Mouse (Mus musculus): Measurements from ENCODE around the gene Map10. TPM values are rescaled to one million over a fixed set of nuclear protein-coding genes. Genes with fewer than 3 reads are reported as not detected.

Map10 gene
- polyA plus RNA-seq, 1 experiment = 14.0 TPM

- no peak overlapping the region for H3K4me3 ChIP-seq (ENCODE audit: control insufficient read depth, low read depth, low read length)
- TF ChIP-seq CTCF (IDR thresholded peaks at IDR 0.05; ENCODE audit: control insufficient read depth, insufficient read depth, insufficient replicate concordance, low read depth, low read length) (no peak), POLR2A (IDR thresholded peaks at IDR 0.05; ENCODE audit: control insufficient read depth, low read depth, low read length) (no peak)
- no peaks in the 10 kb centered on the region for H3K4me1 ChIP-seq (ENCODE audit: control insufficient read depth, insufficient read depth, low read length)
- no peaks in the 10 kb centered on the region for H3K36me3 ChIP-seq (ENCODE audit: control insufficient read depth, insufficient read depth, low read length)
- H3K27me3 ChIP-seq (ENCODE audit: control insufficient read depth, insufficient read depth, low read length) = no peaks in the 10 kb centered on the region
- H3K27ac ChIP-seq (ENCODE audit: control insufficient read depth, insufficient read depth, low read depth, low read length) = no peak overlapping the region
Measured at GRCm38 (mm10) chr8:125660397-125660796, 9.2 kb upstream of the Map10 start.

- H3K27me3 ChIP-seq (ENCODE audit: control insufficient read depth, insufficient read depth, low read length) = no peaks in the 10 kb centered on the region
- TF ChIP-seq POLR2A (IDR thresholded peaks at IDR 0.05; ENCODE audit: control insufficient read depth, low read depth, low read length) = no peak
- TF ChIP-seq CTCF (IDR thresholded peaks at IDR 0.05; ENCODE audit: control insufficient read depth, insufficient read depth, insufficient replicate concordance, low read depth, low read length) = no peak
Measured at GRCm38 (mm10) chr8:125661958-125662668, 7.5 kb upstream of the Map10 start.

GRCm38 (mm10) chr8:125662669-125663048, 7.0 kb upstream of the Map10 start:
- Histone ChIP-seq H3K4me3 (ENCODE audit: control insufficient read depth, low read depth, low read length) (no peak overlapping the region), H3K27me3 (ENCODE audit: control insufficient read depth, insufficient read depth, low read length) (no peaks in the 10 kb centered on the region), H3K27ac (ENCODE audit: control insufficient read depth, insufficient read depth, low read depth, low read length) (no peak overlapping the region), H3K4me1 (ENCODE audit: control insufficient read depth, insufficient read depth, low read length) (no peaks in the 10 kb centered on the region), H3K36me3 (ENCODE audit: control insufficient read depth, insufficient read depth, low read length) (no peaks in the 10 kb centered on the region)
- TF ChIP-seq POLR2A (IDR thresholded peaks at IDR 0.05; ENCODE audit: control insufficient read depth, low read depth, low read length) (no peak), CTCF (IDR thresholded peaks at IDR 0.05; ENCODE audit: control insufficient read depth, insufficient read depth, insufficient replicate concordance, low read depth, low read length) (no peak)

More at GRCm38 (mm10) chr8:125661958-125662668, 7.5 kb upstream of the Map10 start:
- H3K27ac ChIP-seq (ENCODE audit: control insufficient read depth, insufficient read depth, low read depth, low read length) = no peak overlapping the region
- no peaks in the 10 kb centered on the region for H3K4me1 ChIP-seq (ENCODE audit: control insufficient read depth, insufficient read depth, low read length)
- no peaks in the 10 kb centered on the region for H3K36me3 ChIP-seq (ENCODE audit: control insufficient read depth, insufficient read depth, low read length)
- H3K4me3 ChIP-seq (ENCODE audit: control insufficient read depth, low read depth, low read length) = no peak overlapping the region

- Histone ChIP-seq H3K27me3 (ENCODE audit: control insufficient read depth, insufficient read depth, low read length) (no peaks in the 10 kb centered on the region), H3K4me1 (ENCODE audit: control insufficient read depth, insufficient read depth, low read length) (peaks cover 5% of the 10 kb centered on the region), H3K27ac (ENCODE audit: control insufficient read depth, insufficient read depth, low read depth, low read length) (no peak overlapping the region), H3K36me3 (ENCODE audit: control insufficient read depth, insufficient read depth, low read length) (no peaks in the 10 kb centered on the region), H3K4me3 (ENCODE audit: control insufficient read depth, low read depth, low read length) (no peak overlapping the region)
- TF ChIP-seq CTCF (IDR thresholded peaks at IDR 0.05; ENCODE audit: control insufficient read depth, insufficient read depth, insufficient replicate concordance, low read depth, low read length) (no peak), POLR2A (IDR thresholded peaks at IDR 0.05; ENCODE audit: control insufficient read depth, low read depth, low read length) (no peak)
Measured at GRCm38 (mm10) chr8:125665183-125665875, 4.3 kb upstream of the Map10 start.

GRCm38 (mm10) chr8:125665876-125666186, 3.8 kb upstream of the Map10 start:
- Histone ChIP-seq H3K4me1 (ENCODE audit: control insufficient read depth, insufficient read depth, low read length) (peaks cover 7% of the 10 kb centered on the region), H3K27ac (ENCODE audit: control insufficient read depth, insufficient read depth, low read depth, low read length) (no peak overlapping the region), H3K27me3 (ENCODE audit: control insufficient read depth, insufficient read depth, low read length) (no peaks in the 10 kb centered on the region), H3K4me3 (ENCODE audit: control insufficient read depth, low read depth, low read length) (no peak overlapping the region), H3K36me3 (ENCODE audit: control insufficient read depth, insufficient read depth, low read length) (no peaks in the 10 kb centered on the region)
- no peak for TF ChIP-seq POLR2A (IDR thresholded peaks at IDR 0.05; ENCODE audit: control insufficient read depth, low read depth, low read length)
- no peak for TF ChIP-seq CTCF (IDR thresholded peaks at IDR 0.05; ENCODE audit: control insufficient read depth, insufficient read depth, insufficient replicate concordance, low read depth, low read length)

DNA sequence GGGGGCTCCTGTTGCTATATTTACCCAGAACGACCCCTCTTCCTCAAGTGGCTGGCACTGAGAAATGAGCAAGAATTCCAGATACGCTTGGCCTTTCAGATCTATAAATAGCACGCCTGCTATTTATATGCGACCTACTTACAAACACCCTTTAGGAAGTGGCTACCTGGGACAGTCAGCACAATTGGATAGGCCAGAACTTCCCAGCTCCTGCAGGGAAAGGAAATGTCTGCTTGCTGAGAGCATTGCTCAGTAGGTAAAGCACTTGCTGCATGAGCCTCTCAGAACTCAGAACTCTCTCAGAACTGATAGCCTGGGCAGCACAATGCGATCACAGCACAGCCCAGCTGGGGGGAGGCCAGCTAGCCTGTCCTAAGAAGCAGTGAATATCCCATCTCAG, 3.4 kb upstream of the Map10 start:
- Histone ChIP-seq H3K4me3 (ENCODE audit: control insufficient read depth, low read depth, low read length) (no peak overlapping the region), H3K27ac (ENCODE audit: control insufficient read depth, insufficient read depth, low read depth, low read length) (no peak overlapping the region), H3K27me3 (ENCODE audit: control insufficient read depth, insufficient read depth, low read length) (no peaks in the 10 kb centered on the region), H3K36me3 (ENCODE audit: control insufficient read depth, insufficient read depth, low read length) (no peaks in the 10 kb centered on the region; the same call in 1 of the 2 replicates), H3K4me1 (ENCODE audit: control insufficient read depth, insufficient read depth, low read length) (peaks cover 9% of the 10 kb centered on the region)
- no peak for TF ChIP-seq CTCF (IDR thresholded peaks at IDR 0.05; ENCODE audit: control insufficient read depth, insufficient read depth, insufficient replicate concordance, low read depth, low read length)
- no peak for TF ChIP-seq POLR2A (IDR thresholded peaks at IDR 0.05; ENCODE audit: control insufficient read depth, low read depth, low read length)

GRCm38 (mm10) chr8:125667248-125667647, 2.4 kb upstream of the Map10 start:
- TF ChIP-seq POLR2A (IDR thresholded peaks at IDR 0.05; ENCODE audit: control insufficient read depth, low read depth, low read length) (no peak), CTCF (IDR thresholded peaks at IDR 0.05; ENCODE audit: control insufficient read depth, insufficient read depth, insufficient replicate concordance, low read depth, low read length) (no peak)
- Histone ChIP-seq H3K4me1 (ENCODE audit: control insufficient read depth, insufficient read depth, low read length) (peaks cover 9% of the 10 kb centered on the region), H3K36me3 (ENCODE audit: control insufficient read depth, insufficient read depth, low read length) (no peaks in the 10 kb centered on the region; the same call in 1 of the 2 replicates), H3K27me3 (ENCODE audit: control insufficient read depth, insufficient read depth, low read length) (no peaks in the 10 kb centered on the region), H3K4me3 (ENCODE audit: control insufficient read depth, low read depth, low read length) (no peak overlapping the region), H3K27ac (ENCODE audit: control insufficient read depth, insufficient read depth, low read depth, low read length) (no peak overlapping the region)
